Mouse (Mus musculus): Measurements from ENCODE around the gene Gm10134. TPM values are rescaled to one million over a fixed set of nuclear protein-coding genes. Genes with fewer than 3 reads are reported as not detected.
"Not testable (repeated sequence)": the region's sequence is repeated elsewhere in the genome, so short reads cannot be mapped to it uniquely, and the experiment has no call there.

Gm10134 gene
- total RNA-seq, 2 experiments from 2014 or later = 1.2 TPM; not detected in 1

DNA sequence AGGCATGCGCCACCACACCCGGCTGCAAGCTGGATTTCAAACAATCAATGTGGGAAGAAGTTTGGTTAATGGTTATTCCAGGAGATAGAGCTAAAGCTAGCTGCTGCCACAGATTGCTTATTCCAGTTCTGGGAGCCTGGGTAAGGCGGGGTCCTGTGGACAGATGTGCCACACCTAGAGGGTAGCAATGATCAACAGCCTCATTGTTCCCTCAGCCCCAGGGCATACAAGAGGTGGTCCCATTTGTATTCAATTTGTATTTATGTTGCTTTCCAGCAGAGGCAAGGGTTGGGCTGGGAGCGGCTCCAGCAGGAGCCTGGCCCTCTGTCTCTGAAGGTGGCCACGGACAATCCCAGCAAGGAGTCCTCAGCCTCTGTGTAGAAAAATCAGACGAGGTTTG lies 396 bp downstream of the Gm10134 start:
- peak; percentile 1 for DNase-seq

- not testable (repeated sequence) for DNase-seq
Observed at GRCm38 (mm10) chr2:28511600-28511999, 5.7 kb downstream of the Gm10134 start.

GRCm38 (mm10) chr2:28512798-28513401 lies 7.0 kb downstream of the Gm10134 start, which contains the start of gene Ralgds:
Gene Ralgds, plus strand, starts transcription at chr2:28513125.
- peak; percentile 47 for DNase-seq

DNA sequence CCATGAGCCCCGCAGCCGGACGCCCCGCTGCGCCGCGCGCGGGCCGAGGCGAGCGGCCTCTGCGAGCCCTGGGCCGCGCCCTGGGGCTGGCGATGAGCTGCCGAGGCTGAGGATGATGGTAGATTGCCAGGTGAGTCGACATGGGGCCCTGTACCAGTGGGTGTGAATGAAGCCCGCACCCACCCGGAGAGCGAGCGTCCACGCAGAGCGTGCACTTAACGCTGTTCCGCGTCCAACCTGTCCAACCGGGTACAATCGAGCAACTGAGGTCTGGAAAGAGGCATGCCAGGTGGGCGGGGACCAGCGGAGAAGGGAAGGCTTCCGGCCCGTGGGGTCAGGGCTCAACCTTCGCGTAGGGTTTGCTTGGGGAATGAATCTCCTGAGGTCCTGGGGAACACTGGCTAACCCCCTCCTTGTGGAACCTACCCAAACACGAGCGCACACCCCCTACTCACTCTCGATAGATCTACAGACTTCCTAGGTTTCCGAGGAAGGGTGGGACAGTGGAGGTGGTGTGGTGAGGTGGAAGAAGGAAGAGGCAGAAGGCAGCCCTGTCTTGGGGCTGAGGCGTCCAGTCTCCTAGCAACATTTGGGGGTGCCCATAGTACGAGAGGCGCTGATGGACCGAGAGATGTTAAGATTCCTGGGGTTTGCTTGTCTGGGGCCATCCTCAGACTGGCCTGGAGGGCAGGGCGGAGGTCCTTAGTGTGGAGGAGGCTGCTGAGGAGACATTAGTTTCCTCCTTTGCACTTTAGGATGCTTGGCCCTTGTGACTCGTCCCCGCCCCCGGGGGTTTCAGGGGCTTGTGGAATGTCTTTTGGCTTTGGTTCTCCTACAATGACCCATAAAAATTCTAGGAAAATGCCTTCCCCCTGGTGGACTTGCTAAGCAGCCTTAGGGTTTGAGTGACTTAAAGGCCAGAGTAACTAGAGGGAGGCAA lies 7.8 kb downstream of the Gm10134 start:
- peak; percentile 33 for DNase-seq

DNA sequence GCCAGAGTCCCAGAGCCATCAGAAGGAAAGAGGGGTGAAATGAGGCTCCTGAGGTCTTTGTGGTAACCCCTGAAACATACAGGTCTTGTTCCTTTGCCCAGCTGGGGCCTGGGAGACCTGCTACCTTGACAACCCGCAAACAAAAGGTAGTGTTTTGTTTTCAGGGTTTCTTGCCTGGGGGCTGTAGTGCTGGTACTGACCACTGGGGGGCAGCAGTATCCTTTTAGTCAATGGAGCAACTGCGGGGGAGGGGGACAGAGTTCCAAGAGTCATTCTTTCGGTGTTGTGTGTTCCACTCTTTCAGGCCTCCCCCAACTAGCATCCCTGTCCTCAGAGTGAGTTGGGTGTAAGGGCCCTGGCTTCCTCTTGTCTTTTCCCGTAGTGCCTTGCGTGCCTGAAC lies 8.6 kb downstream of the Gm10134 start:
- DNase-seq = peak; percentile 91

- peak; percentile 90 for DNase-seq
Observed at GRCm38 (mm10) chr2:28517206-28517909, 11.5 kb downstream of the Gm10134 start.

DNA sequence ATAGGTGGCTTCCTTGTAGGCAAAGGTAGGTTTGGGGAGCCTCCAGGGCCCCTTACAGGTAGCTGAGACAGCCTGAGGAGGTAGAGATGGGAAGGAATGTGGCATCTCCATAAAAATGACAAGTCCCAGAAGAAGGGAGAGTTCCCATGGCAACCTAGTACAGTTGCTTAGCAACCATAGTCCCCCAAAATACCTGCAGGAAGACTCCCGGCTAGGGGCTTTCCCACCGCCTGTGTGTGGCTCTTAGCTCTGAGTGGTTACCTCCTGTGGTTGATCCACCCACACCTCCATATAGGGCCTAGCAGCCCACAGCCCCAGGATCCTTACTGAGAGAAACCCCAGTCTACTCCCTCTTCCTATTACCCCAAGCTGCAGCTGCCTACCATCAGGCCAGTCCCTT lies 12.3 kb downstream of the Gm10134 start:
- DNase-seq = no peak

GRCm38 (mm10) chr2:28520581-28520980 lies 14.7 kb downstream of the Gm10134 start:
- DNase-seq = no peak

- DNase-seq = no peak
Observed at GRCm38 (mm10) chr2:28521571-28522151, 15.8 kb downstream of the Gm10134 start.

GRCm38 (mm10) chr2:28522166-28522565 lies 16.3 kb downstream of the Gm10134 start:
- no peak for DNase-seq

DNA sequence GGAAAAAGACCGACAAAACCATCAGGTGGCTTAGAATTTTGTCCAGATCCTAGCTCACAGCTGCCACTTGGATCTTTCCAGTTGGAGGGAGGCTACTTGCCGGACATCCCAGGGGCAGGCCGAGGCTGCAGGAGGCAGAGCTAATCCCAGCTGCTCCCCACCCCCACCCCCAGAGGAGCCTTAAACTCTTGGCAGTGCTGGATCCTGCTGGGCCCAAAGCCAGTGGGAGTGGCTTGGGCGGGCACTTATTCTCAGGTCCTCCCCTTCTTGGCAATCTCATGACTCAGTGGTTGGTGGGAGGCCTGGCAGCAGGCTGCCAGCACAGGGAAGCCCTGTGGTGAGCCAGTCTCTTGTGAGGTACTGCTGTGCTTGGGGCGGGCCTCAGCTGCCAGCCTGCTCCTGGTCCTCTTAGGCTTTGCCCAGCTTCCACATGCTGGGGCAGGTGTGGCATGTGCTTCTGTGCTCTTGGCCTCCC lies 17.8 kb downstream of the Gm10134 start:
- peak; percentile 93 for DNase-seq

- DNase-seq = no peak
Observed at GRCm38 (mm10) chr2:28524406-28524805, 18.5 kb downstream of the Gm10134 start.

DNA sequence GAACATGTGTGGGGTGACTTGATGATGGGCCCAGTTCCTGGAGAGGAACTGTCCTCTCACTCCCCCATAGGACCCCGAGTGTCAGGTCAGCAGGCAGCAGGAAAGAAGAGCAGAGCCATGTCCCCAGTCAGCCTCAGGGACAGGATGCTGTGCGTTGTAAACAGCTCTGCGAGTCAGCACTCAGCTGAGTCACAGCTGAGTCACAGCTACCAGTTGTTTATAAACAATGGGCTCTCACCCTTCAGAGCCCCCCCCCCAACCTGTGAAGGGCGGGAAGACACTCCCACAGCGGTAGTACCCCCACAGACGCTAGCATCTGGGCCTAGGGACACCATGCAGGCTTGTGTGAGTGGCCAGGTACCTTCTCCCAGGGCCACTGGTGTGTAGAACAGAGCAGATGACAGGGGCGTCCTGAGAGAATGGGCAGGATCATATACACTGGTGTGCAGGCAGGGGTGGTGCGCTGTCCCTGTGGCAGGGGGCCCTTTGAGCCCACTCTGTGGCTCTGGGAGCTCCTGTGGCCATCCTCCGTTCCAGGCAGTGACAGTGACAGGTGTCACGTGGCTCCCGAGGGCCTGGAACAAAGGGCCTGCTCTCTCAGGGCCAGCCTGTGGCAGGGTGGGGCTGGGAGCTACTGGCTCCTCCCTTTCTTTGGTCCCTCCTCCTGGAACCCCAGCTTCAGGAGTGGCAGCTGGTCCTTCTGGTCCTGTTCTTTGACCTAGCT lies 19.5 kb downstream of the Gm10134 start:
- peak; percentile 57 for DNase-seq

- peak; percentile 36 for DNase-seq
Observed at GRCm38 (mm10) chr2:28525943-28526876, 20.3 kb downstream of the Gm10134 start.

GRCm38 (mm10) chr2:28527436-28528353 lies 21.8 kb downstream of the Gm10134 start:
- DNase-seq = no peak

GRCm38 (mm10) chr2:28528354-28528730 lies 22.4 kb downstream of the Gm10134 start:
- DNase-seq = no peak

DNA sequence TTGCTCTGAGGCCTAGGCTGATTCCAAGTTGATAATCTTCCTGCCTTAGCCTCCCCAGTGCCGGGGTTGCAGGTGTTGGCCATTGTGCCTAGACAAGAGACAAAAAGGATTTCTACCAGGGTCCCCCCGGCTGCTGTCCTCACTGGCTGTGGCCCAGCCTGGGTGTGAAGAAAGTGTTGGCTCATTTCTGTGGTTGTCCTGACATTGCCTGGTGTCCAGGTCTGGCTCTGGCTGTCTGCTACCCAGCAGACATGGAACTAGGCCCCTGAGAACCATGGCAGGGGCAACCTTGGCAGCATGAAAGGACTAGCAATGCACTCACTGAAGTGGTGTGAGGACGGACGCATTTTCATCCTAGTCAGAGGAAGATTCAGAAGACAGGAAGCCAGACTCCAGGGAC lies 24.0 kb downstream of the Gm10134 start:
- no peak for DNase-seq

GRCm38 (mm10) chr2:28530311-28530710 lies 24.4 kb downstream of the Gm10134 start:
- no peak for DNase-seq
